Mouse (Mus musculus): Measurements from ENCODE around the gene Mypn.

DNA sequence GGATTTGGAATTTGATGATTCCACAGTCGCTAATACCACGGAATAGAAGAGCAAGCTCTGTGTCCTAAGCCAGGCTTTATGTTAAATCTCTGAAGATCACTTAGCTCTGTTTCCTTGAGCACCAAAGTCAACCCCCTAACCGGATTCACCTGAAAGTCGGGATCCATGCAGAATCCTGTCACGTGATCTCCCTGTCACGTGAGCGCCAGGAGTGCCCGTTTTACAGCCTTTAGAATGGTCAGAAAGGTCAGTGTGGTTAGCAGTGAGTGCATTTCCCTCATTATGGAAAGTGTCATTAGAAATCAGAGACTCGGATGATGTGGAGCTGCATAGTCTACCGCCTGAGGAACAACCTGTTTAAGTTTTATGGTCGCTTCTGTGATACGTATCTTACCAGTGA is 43.1 kb downstream of the Mypn start:
- TF ChIP-seq POLR2A (IDR thresholded peaks at IDR 0.05; ENCODE audit: low read depth, low read length), result no peak
- no peak for TF ChIP-seq CTCF (IDR thresholded peaks at IDR 0.05; ENCODE audit: extremely low read depth, insufficient read depth, insufficient read length, insufficient replicate concordance)

All from spleen, adult 2 months (tissue).